Mouse (Mus musculus) R1 (cell line): Measurements from ENCODE around the gene Cdhr5.
A peak's percentile ranks its signal among the peaks of the same experiment; 100 is the strongest.

Experiments
- DNase-seq: peaks from one replicate; pipeline ENCODE4 v3.0.0-alpha.2; 2018; ENCODE audit warnings: low read depth, low spot score

Gene Cdhr5

GRCm38 (mm10) chr7:141222696-141223215 is 53.8 kb downstream of the Cdhr5 start:
- no peak for DNase-seq

- DNase-seq: no peak
Measured at GRCm38 (mm10) chr7:141222126-141222467, 54.5 kb downstream of the Cdhr5 start.

- peak; percentile 99 for DNase-seq
Measured at GRCm38 (mm10) chr7:141221249-141222125, 55.1 kb downstream of the Cdhr5 start.

GRCm38 (mm10) chr7:141220377-141220776 is 56.2 kb downstream of the Cdhr5 start:
- DNase-seq: no peak

- DNase-seq: no peak
Measured at GRCm38 (mm10) chr7:141219558-141220099, 57.0 kb downstream of the Cdhr5 start.
